Mouse (Mus musculus) cerebellum, postnatal 14 days (tissue): Measurements from ENCODE around the gene Sh3kbp1.
"Not testable (repeated sequence)": the region's sequence is repeated elsewhere in the genome, so short reads cannot be mapped to it uniquely, and the experiment has no call there.

Experiments
- DNase-seq, 2 experiments: peaks; one replicate each; pipeline ENCODE4 v3.0.0; 2021; ENCODE audit warnings: mixed read lengths in 2 of 2

Sh3kbp1 gene

GRCm38 (mm10) chrX:159626907-159627587, at the start of gene Sh3kbp1:
Gene Sh3kbp1 (plus strand): TSS chrX:159627272.
- peak; percentile 67 to 70 for DNase-seq

DNA sequence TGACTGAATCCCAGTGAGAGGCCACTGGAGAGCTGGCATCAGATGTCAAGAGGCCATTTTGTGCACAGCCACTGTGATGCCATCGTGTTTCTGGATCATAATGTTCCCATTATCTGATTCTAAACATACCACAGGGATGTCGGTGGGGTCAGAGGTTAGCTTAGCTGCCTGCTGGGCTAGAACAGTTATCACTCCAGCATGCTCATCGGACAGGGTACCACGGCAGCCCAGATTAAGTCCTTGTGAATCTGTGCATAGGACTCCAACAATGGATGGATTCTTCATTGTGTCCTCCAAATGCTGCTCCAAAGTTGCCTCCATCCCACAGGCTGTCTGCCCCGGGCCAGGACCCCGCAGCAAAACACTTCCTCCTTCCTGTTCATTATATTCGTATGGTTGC, 42.3 kb upstream of the Sh3kbp1 start:
- not testable (repeated sequence) for DNase-seq

- no peak for DNase-seq
These were observed 35.4 kb upstream of the Sh3kbp1 start for GRCm38 (mm10) chrX:159591633-159592032.

DNA sequence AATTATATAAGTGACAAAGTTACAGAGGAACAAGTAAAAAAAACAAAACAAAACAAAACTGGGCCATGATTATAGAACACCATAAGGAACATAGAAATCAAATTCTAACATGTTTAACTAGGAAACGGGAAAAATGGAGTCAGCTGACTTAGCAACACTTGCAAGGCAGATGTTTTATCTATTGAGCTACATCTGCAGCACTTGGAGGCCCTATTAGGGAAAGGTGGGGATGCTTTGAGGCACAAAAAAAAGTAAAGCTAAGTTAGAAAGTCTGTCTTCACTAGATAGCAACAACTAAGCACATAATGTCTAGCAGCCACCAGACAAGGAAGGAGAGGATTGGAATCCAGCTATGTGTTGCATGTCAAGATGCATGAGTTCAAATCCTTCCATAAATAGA, 29.6 kb upstream of the Sh3kbp1 start:
- DNase-seq, result no peak

DNA sequence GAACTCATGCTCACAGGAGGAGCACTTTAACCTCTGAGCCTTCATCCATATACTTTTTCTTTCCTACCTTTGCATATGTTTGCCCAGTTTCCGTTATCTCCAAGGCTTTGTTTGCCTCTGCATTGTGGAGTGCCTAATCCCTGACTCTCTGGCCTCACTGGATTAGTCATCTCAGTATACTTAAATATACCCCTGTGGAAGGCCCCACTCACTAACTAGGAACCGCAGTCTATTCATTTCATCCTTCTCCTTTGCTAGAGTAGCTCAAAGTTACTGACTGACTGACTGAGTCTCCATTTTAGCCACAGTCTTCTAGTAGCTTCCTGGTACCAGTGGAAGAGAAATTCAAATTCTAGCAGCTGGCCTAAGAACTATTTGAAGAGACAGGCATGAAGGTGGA, 22.2 kb upstream of the Sh3kbp1 start:
- DNase-seq, result no peak

DNA sequence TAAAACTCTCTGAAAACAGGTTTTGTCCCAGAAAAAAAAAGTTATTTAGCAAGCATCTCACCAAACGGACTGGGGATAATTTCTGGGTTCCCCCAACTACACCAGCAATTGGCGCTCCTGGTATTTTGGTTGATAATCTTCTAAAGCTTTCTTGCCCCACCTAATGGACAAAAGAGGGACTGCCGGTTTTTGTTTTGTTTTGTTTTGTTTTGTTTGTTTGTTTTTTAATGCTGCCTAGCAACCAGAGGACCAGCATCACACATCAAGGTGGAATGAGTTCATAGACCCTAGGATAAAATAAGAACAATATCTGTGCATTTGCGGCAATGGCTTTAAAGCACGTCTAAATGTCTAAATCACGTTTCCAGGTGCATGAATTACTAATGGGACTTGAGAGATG, 20.1 kb upstream of the Sh3kbp1 start:
- peak; percentile 26 to 54 for DNase-seq

- peak; percentile 40 to 46 for DNase-seq
These were observed 715 bp upstream of the Sh3kbp1 start for GRCm38 (mm10) chrX:159626208-159626906.

GRCm38 (mm10) chrX:159627588-159628566, 805 bp downstream of the Sh3kbp1 start:
- DNase-seq, result peak; percentile 27 to 38

GRCm38 (mm10) chrX:159628629-159629028, 1.6 kb downstream of the Sh3kbp1 start:
- no peak for DNase-seq

DNA sequence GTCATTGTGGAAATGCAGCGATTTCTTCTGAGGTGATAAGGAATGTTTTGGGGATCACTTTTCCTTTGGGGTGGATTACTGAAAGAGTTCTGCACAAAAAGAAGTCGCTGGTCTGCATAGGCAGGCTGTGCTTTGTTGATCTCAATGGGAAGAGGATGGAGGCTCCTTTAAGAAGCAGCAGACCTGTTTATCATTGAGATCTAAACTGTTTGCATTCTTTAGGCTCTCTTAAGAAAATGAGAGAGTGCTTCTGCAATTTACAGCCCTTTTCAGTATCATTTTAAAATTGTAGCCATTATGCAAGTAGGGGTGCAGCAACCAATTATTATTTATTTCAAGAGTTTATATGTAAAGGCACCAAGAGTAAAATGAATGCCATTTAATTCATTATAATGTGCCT, 2.1 kb downstream of the Sh3kbp1 start:
- DNase-seq, result no peak

- no peak for DNase-seq
These were observed 11.6 kb downstream of the Sh3kbp1 start for GRCm38 (mm10) chrX:159638500-159639227.

- DNase-seq, result no peak
These were observed 12.9 kb downstream of the Sh3kbp1 start for GRCm38 (mm10) chrX:159639991-159640390.

- DNase-seq, result no peak
These were observed 18.2 kb downstream of the Sh3kbp1 start for GRCm38 (mm10) chrX:159645314-159645713.

DNA sequence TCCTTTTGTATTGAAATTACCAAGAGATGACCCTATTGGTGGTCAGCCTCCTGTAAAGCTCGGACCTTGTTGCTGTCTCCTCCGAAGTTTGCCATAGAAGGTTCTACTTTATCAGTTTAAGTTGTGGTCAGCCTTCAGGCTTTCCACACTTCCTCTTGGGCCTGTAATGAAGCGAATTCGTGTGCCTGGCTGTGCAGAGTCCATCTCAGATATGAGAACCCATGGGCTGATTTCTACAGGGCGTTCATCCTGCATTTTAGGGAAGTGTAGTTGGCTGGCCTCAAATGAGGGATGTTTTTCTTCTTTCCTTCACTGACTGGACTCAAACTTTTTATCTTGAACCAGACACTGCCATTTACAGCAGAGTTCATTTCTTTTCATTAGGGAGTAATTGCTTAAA, 20.5 kb downstream of the Sh3kbp1 start:
- DNase-seq, result no peak

- DNase-seq, result no peak
These were observed 21.5 kb downstream of the Sh3kbp1 start for GRCm38 (mm10) chrX:159648598-159648997.

DNA sequence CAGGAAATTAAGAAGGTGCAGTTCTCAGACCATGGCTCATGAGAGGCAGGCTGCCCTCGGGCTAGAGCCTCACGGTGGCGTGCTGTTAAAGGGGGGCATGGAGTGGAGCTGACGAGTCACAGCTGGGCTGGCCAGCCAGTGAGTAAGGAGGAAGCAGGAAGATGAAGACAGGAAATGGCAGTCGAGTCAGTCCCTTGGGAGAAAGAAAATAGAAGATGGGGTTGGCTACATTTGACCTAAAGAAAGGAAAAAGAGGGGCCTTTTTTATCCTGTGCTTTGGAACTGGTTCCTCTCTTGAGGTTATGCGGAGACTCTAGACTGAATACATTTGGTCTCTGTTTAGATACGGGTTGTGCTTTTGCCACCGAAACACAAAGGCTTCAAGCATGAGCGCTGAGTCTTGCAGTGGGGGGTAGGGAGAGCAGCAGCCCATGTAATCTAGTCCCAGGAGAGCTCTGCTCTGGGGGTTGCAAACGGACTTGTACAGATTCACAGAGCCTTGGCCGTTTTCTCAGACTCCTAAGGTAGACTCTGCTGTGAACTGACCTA, 23.1 kb downstream of the Sh3kbp1 start:
- DNase-seq, result no peak

DNA sequence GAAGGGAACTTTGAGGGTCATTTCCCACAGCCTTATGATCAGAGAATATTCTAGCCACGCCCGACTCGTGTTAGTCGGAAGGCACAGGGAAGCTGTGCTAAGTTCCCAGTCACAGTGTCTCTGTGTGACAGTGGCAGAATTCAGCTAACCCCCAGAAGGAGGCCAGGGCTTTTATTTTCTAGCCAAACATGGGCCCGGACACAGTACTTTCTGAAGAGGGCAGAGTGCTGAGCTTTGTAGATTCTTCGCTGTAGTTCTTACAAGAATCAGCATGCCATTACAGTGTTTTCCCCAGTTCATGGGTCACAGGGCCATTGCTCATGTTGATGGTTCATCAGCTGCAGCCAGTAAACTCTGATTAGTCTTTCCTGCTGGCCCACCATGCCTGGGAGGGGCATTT, 23.7 kb downstream of the Sh3kbp1 start:
- no peak for DNase-seq

GRCm38 (mm10) chrX:159671388-159671787, 44.3 kb downstream of the Sh3kbp1 start:
- DNase-seq, result no peak

GRCm38 (mm10) chrX:159672466-159672865, 45.4 kb downstream of the Sh3kbp1 start:
- no peak for DNase-seq

GRCm38 (mm10) chrX:159676242-159676641, 49.2 kb downstream of the Sh3kbp1 start:
- DNase-seq, result no peak

DNA sequence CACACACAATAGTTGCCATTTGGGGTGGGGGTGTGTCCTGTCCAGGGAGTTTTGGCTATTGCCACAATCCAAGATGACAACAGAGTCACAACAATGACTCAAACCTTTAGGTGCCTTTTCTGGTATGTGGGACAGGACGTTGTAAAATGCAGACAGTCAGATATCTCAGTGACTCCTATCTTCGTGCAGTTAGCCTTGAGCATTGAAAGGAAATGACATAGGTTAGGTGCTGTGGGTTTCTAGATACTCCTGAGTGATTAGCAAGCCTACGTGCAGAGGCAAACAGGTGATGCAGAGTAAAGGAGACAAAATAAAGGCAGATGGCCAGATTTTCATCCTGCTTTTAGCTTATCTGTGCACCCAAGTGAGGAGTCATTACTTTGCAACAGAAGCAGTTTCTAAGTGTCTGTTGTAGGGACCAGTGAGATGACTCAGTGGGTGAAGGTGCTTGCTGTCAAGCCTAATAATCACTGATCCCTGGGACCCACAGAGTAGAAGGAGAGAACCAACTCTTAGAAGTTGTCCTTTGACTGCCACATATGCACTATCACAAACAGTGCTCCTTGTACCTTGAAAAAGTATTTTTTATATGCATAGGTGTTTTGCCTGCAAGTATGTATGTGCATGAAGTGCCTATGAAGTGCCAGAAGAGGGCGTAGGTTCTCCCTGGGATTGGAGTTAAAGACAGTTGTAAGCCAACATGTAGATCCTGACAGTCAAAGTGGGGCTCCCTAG, 50.7 kb downstream of the Sh3kbp1 start:
- DNase-seq, result no peak
